Mouse (Mus musculus): ENCODE results near the gene Scrn2. TPM values are rescaled to one million over a fixed set of nuclear protein-coding genes. Genes with fewer than 3 reads are reported as not detected.
A peak's percentile ranks its signal among the peaks of the same experiment; 100 is the strongest.

Gene Scrn2
- polyA plus RNA-seq, 1 experiment from 2014 or later: 0.57 TPM

GRCm38 (mm10) chr11:96997380-96997956 is 32.3 kb upstream of the Scrn2 start:
- Histone ChIP-seq H3K27ac (no peak overlapping the region), H3K4me3 (ENCODE audit: inconsistent target) (no peak overlapping the region), H3K36me3 (ENCODE audit: inconsistent target) (no peaks in the 10 kb centered on the region), H3K79me2 (ENCODE audit: inconsistent target) (no peaks in the 10 kb centered on the region)
- WGBS (ENCODE audit: missing documents): 27% methylated on average over 30 of the region's 30 CpGs

- 39% methylated on average over 5 of the region's 5 CpGs for WGBS (ENCODE audit: missing documents)
- Histone ChIP-seq H3K27ac (no peak overlapping the region), H3K79me2 (ENCODE audit: inconsistent target) (no peaks in the 10 kb centered on the region), H3K36me3 (ENCODE audit: inconsistent target) (no peaks in the 10 kb centered on the region), H3K4me3 (ENCODE audit: inconsistent target) (no peak overlapping the region)
Observed at GRCm38 (mm10) chr11:97003170-97003569, 26.6 kb upstream of the Scrn2 start.

GRCm38 (mm10) chr11:97007093-97007794 is 22.5 kb upstream of the Scrn2 start:
- 78% methylated on average over 9 of the region's 9 CpGs for WGBS (ENCODE audit: missing documents)
- H3K4me3 ChIP-seq (ENCODE audit: inconsistent target): no peak overlapping the region
- no peaks in the 10 kb centered on the region for H3K36me3 ChIP-seq (ENCODE audit: inconsistent target)
- H3K27ac ChIP-seq: no peak overlapping the region
- H3K79me2 ChIP-seq (ENCODE audit: inconsistent target): no peaks in the 10 kb centered on the region

GRCm38 (mm10) chr11:97009198-97009790 is 20.4 kb upstream of the Scrn2 start:
- Histone ChIP-seq H3K79me2 (ENCODE audit: inconsistent target) (no peaks in the 10 kb centered on the region), H3K4me3 (ENCODE audit: inconsistent target) (no peak overlapping the region), H3K27ac (no peak overlapping the region), H3K36me3 (ENCODE audit: inconsistent target) (no peaks in the 10 kb centered on the region)
- WGBS (ENCODE audit: missing documents): 58% methylated on average over 8 of the region's 8 CpGs

GRCm38 (mm10) chr11:97013121-97013670 is 16.5 kb upstream of the Scrn2 start, which contains the start of gene Sp6:
TSS of gene Sp6 (plus strand) at chr11:97013394.
- Histone ChIP-seq H3K79me2 (ENCODE audit: inconsistent target) (no peaks in the 10 kb centered on the region), H3K4me3 (ENCODE audit: inconsistent target) (no peak within 1 kb of the TSS), H3K27ac (no peak within 1 kb of the TSS), H3K36me3 (ENCODE audit: inconsistent target) (no peaks in the 10 kb centered on the region)
- 69% methylated on average over 8 of the region's 8 CpGs for whole genome bisulfite sequencing (ENCODE audit: missing documents)

GRCm38 (mm10) chr11:97017696-97018582 is 11.8 kb upstream of the Scrn2 start:
- WGBS (ENCODE audit: missing documents): 5% methylated on average over 36 of the region's 36 CpGs

GRCm38 (mm10) chr11:97018583-97019344 is 11.0 kb upstream of the Scrn2 start:
- H3K36me3 ChIP-seq (ENCODE audit: inconsistent target): no peaks in the 10 kb centered on the region
- no peak overlapping the region for H3K27ac ChIP-seq
- no peak overlapping the region for H3K4me3 ChIP-seq (ENCODE audit: inconsistent target)
- WGBS (ENCODE audit: missing documents): 2% methylated on average over 61 of the region's 68 CpGs
- H3K79me2 ChIP-seq (ENCODE audit: inconsistent target): no peaks in the 10 kb centered on the region

More at GRCm38 (mm10) chr11:97017696-97018582, 11.8 kb upstream of the Scrn2 start:
- H3K4me3 ChIP-seq (ENCODE audit: inconsistent target): no peak overlapping the region
- H3K27ac ChIP-seq: no peak overlapping the region
- H3K79me2 ChIP-seq (ENCODE audit: inconsistent target): no peaks in the 10 kb centered on the region
- H3K36me3 ChIP-seq (ENCODE audit: inconsistent target): no peaks in the 10 kb centered on the region

- Histone ChIP-seq H3K27ac (no peak overlapping the region), H3K36me3 (ENCODE audit: inconsistent target) (no peaks in the 10 kb centered on the region), H3K4me3 (ENCODE audit: inconsistent target) (no peak overlapping the region), H3K79me2 (ENCODE audit: inconsistent target) (no peaks in the 10 kb centered on the region)
- 10% methylated on average over 9 of the region's 13 CpGs for WGBS (ENCODE audit: missing documents)
Observed at GRCm38 (mm10) chr11:97019345-97019708, 10.4 kb upstream of the Scrn2 start.

GRCm38 (mm10) chr11:97021121-97021765 is 8.5 kb upstream of the Scrn2 start:
- Histone ChIP-seq H3K27ac (no peak overlapping the region), H3K4me3 (ENCODE audit: inconsistent target) (no peak overlapping the region)
- 2% methylated on average over 27 of the region's 27 CpGs for WGBS (ENCODE audit: missing documents)

GRCm38 (mm10) chr11:97021873-97022484 is 7.8 kb upstream of the Scrn2 start:
- no peaks in the 10 kb centered on the region for H3K79me2 ChIP-seq (ENCODE audit: inconsistent target)
- under 1% methylated on average over 50 of the region's 50 CpGs for WGBS (ENCODE audit: missing documents)
- H3K4me3 ChIP-seq (ENCODE audit: inconsistent target): no peak overlapping the region; the same call in 1 of the 2 replicates
- no peaks in the 10 kb centered on the region for H3K36me3 ChIP-seq (ENCODE audit: inconsistent target)
- no peak overlapping the region for H3K27ac ChIP-seq

More at GRCm38 (mm10) chr11:97021121-97021765, 8.5 kb upstream of the Scrn2 start:
- Histone ChIP-seq H3K79me2 (ENCODE audit: inconsistent target) (no peaks in the 10 kb centered on the region), H3K36me3 (ENCODE audit: inconsistent target) (no peaks in the 10 kb centered on the region)

GRCm38 (mm10) chr11:97024977-97025376 is 4.8 kb upstream of the Scrn2 start:
- 84% methylated on average over 10 of the region's 10 CpGs for WGBS (ENCODE audit: missing documents)
- H3K36me3 ChIP-seq (ENCODE audit: inconsistent target): no peaks in the 10 kb centered on the region
- H3K27ac ChIP-seq: no peak overlapping the region
- no peaks in the 10 kb centered on the region for H3K79me2 ChIP-seq (ENCODE audit: inconsistent target)
- no peak overlapping the region for H3K4me3 ChIP-seq (ENCODE audit: inconsistent target)

- Histone ChIP-seq H3K79me2 (ENCODE audit: inconsistent target) (no peaks in the 10 kb centered on the region), H3K36me3 (ENCODE audit: inconsistent target) (no peaks in the 10 kb centered on the region), H3K4me3 (ENCODE audit: inconsistent target) (peak overlapping the region; percentile 11; the same call in 1 of the 2 replicates), H3K27ac (no peak overlapping the region)
- whole genome bisulfite sequencing (ENCODE audit: missing documents): 13% methylated on average over 16 of the region's 17 CpGs
Observed at GRCm38 (mm10) chr11:97025721-97026344, 3.9 kb upstream of the Scrn2 start.

All from macrophage (primary cell).